Mouse (Mus musculus): ENCODE data around the gene Tcp11x2. TPM values are rescaled to one million over a fixed set of nuclear protein-coding genes. Genes with fewer than 3 reads are reported as not detected.

Tcp11x2 gene
- not detected in 2 replicates for polyA plus RNA-seq (2016; fragmentation: Nextera tagmentation; extraction: Ambion mirVana)

- Histone ChIP-seq H3K4me1 (no peaks in the 10 kb centered on the region), H3K4me3 (no peak within 1 kb of the TSS), H3K27me3 (no peaks in the 10 kb centered on the region), H3K9me3 (no peaks in the 10 kb centered on the region), H3K27ac (no peak within 1 kb of the TSS), H3K36me3 (no peaks in the 10 kb centered on the region), H3K9ac (no peak within 1 kb of the TSS), H3K4me2 (replicated peaks) (no peak within 1 kb of the TSS)
- no peak for ATAC-seq (ENCODE audit: insufficient number of reproducible peaks, insufficient read depth, low FRiP score, low TSS enrichment)
- WGBS: 85% methylated on average over 1 of the region's 1 CpGs
These were observed at the start of gene Tcp11x2 for GRCm38 (mm10) chrX:135693633-135694032. Tcp11x2 (minus strand) TSS chrX:135693790.

- Histone ChIP-seq H3K36me3 (no peaks in the 10 kb centered on the region), H3K4me3 (peak overlapping the region; percentile 57), H3K27ac (no peak overlapping the region), H3K9me3 (no peaks in the 10 kb centered on the region), H3K4me1 (no peaks in the 10 kb centered on the region), H3K4me2 (replicated peaks) (peak overlapping the region; percentile 57), H3K27me3 (no peaks in the 10 kb centered on the region), H3K9ac (peak overlapping the region; percentile 66)
- WGBS: 31% methylated on average over 7 of the region's 7 CpGs
- no peak for ATAC-seq (ENCODE audit: insufficient number of reproducible peaks, insufficient read depth, low FRiP score, low TSS enrichment)
These were observed 49.4 kb upstream of the Tcp11x2 start for GRCm38 (mm10) chrX:135743056-135743355.

GRCm38 (mm10) chrX:135742304-135743055, 48.9 kb upstream of the Tcp11x2 start, which contains the start of the genes Armcx5 and Gprasp1:
Armcx5 (plus strand) TSS chrX:135742733.
Gprasp1 (plus strand) TSS chrX:135742733.
- H3K9me3 ChIP-seq: no peaks in the 10 kb centered on the region
- H3K27me3 ChIP-seq: no peaks in the 10 kb centered on the region
- peak; percentile 93 for ATAC-seq (ENCODE audit: insufficient number of reproducible peaks, insufficient read depth, low FRiP score, low TSS enrichment)
- peak within 1 kb of the TSS; percentile 80 for H3K27ac ChIP-seq
- H3K4me1 ChIP-seq: no peaks in the 10 kb centered on the region
- H3K36me3 ChIP-seq: no peaks in the 10 kb centered on the region
- H3K4me3 ChIP-seq: peak within 1 kb of the TSS; percentile 57
- 16% methylated on average over 48 of the region's 48 CpGs for WGBS
- H3K9ac ChIP-seq: peak within 1 kb of the TSS; percentile 66
- H3K4me2 ChIP-seq (replicated peaks): peak within 1 kb of the TSS; percentile 57

- H3K9me3 ChIP-seq: no peaks in the 10 kb centered on the region
- H3K4me1 ChIP-seq: no peaks in the 10 kb centered on the region
- H3K4me2 ChIP-seq (replicated peaks): no peak overlapping the region
- no peak overlapping the region for H3K4me3 ChIP-seq
- no peak for ATAC-seq (ENCODE audit: insufficient number of reproducible peaks, insufficient read depth, low FRiP score, low TSS enrichment)
- 73% methylated on average over 2 of the region's 2 CpGs for WGBS
- H3K27me3 ChIP-seq: no peaks in the 10 kb centered on the region
- no peaks in the 10 kb centered on the region for H3K36me3 ChIP-seq
- H3K9ac ChIP-seq: no peak overlapping the region
- H3K27ac ChIP-seq: no peak overlapping the region
These were observed 45.3 kb upstream of the Tcp11x2 start for GRCm38 (mm10) chrX:135738730-135739520.

- H3K4me3 ChIP-seq: no peak within 1 kb of the TSS
- H3K36me3 ChIP-seq: no peaks in the 10 kb centered on the region
- H3K4me2 ChIP-seq (replicated peaks): no peak within 1 kb of the TSS
- WGBS: 82% methylated on average over 10 of the region's 10 CpGs
- H3K9ac ChIP-seq: no peak within 1 kb of the TSS
- H3K27ac ChIP-seq: no peak within 1 kb of the TSS
- H3K9me3 ChIP-seq: no peaks in the 10 kb centered on the region
- H3K4me1 ChIP-seq: no peaks in the 10 kb centered on the region
- no peak for ATAC-seq (ENCODE audit: insufficient number of reproducible peaks, insufficient read depth, low FRiP score, low TSS enrichment)
- peaks cover 2% of the 10 kb centered on the region; the same call in 1 of the 2 replicates for H3K27me3 ChIP-seq
These were observed 31.6 kb upstream of the Tcp11x2 start, which contains the start of gene Tmsb15a for GRCm38 (mm10) chrX:135725161-135725560. Tmsb15a (minus strand) TSS chrX:135725261.

- WGBS: 73% methylated on average over 2 of the region's 2 CpGs
- H3K9me3 ChIP-seq: no peaks in the 10 kb centered on the region
- no peak overlapping the region for H3K27ac ChIP-seq
- no peak for ATAC-seq (ENCODE audit: insufficient number of reproducible peaks, insufficient read depth, low FRiP score, low TSS enrichment)
- no peaks in the 10 kb centered on the region for H3K4me1 ChIP-seq
- no peaks in the 10 kb centered on the region for H3K27me3 ChIP-seq
- no peaks in the 10 kb centered on the region for H3K36me3 ChIP-seq
- H3K9ac ChIP-seq: no peak overlapping the region
- no peak overlapping the region for H3K4me2 ChIP-seq (replicated peaks)
- no peak overlapping the region for H3K4me3 ChIP-seq
These were observed 19.3 kb upstream of the Tcp11x2 start for GRCm38 (mm10) chrX:135712845-135713244.

GRCm38 (mm10) chrX:135704349-135704748, 10.8 kb upstream of the Tcp11x2 start:
- no peak overlapping the region for H3K9ac ChIP-seq
- H3K4me1 ChIP-seq: no peaks in the 10 kb centered on the region
- H3K27me3 ChIP-seq: 0 out of 2 replicates have a peak, but pooled peaks cover 3% of the 10 kb centered on the region
- H3K27ac ChIP-seq: no peak overlapping the region
- H3K9me3 ChIP-seq: no peaks in the 10 kb centered on the region
- no peak overlapping the region for H3K4me3 ChIP-seq
- no peaks in the 10 kb centered on the region for H3K36me3 ChIP-seq
- no peak for ATAC-seq (ENCODE audit: insufficient number of reproducible peaks, insufficient read depth, low FRiP score, low TSS enrichment)
- 54% methylated on average over 2 of the region's 2 CpGs for WGBS
- no peak overlapping the region for H3K4me2 ChIP-seq (replicated peaks)

- Histone ChIP-seq H3K9me3 (no peaks in the 10 kb centered on the region), H3K27me3 (0 out of 2 replicates have a peak, but pooled peaks cover 3% of the 10 kb centered on the region), H3K4me3 (no peak overlapping the region), H3K4me1 (no peaks in the 10 kb centered on the region), H3K9ac (no peak overlapping the region), H3K27ac (no peak overlapping the region), H3K36me3 (no peaks in the 10 kb centered on the region), H3K4me2 (replicated peaks) (no peak overlapping the region)
- 86% methylated on average over 1 of the region's 1 CpGs for WGBS
- no peak for ATAC-seq (ENCODE audit: insufficient number of reproducible peaks, insufficient read depth, low FRiP score, low TSS enrichment)
These were observed 9.5 kb upstream of the Tcp11x2 start for GRCm38 (mm10) chrX:135703111-135703510.

GRCm38 (mm10) chrX:135687802-135688201, 5.8 kb downstream of the Tcp11x2 start:
- no peak overlapping the region for H3K9ac ChIP-seq
- H3K36me3 ChIP-seq: no peaks in the 10 kb centered on the region
- H3K4me2 ChIP-seq (replicated peaks): no peak overlapping the region
- no peak for ATAC-seq (ENCODE audit: insufficient number of reproducible peaks, insufficient read depth, low FRiP score, low TSS enrichment)
- H3K4me1 ChIP-seq: no peaks in the 10 kb centered on the region
- no peaks in the 10 kb centered on the region for H3K9me3 ChIP-seq
- H3K27ac ChIP-seq: no peak overlapping the region
- H3K4me3 ChIP-seq: no peak overlapping the region
- H3K27me3 ChIP-seq: peaks cover 11% of the 10 kb centered on the region; the same call in 1 of the 2 replicates
- 80% methylated on average over 3 of the region's 3 CpGs for WGBS

GRCm38 (mm10) chrX:135681858-135682257, 11.7 kb downstream of the Tcp11x2 start:
- Histone ChIP-seq H3K36me3 (no peaks in the 10 kb centered on the region), H3K27me3 (peaks cover 3% of the 10 kb centered on the region; the same call in 1 of the 2 replicates), H3K9ac (no peak overlapping the region)

GRCm38 (mm10) chrX:135652173-135652772, 41.3 kb downstream of the Tcp11x2 start:
- no peaks in the 10 kb centered on the region for H3K36me3 ChIP-seq
- WGBS: 56% methylated on average over 9 of the region's 9 CpGs
- H3K4me3 ChIP-seq: no peak overlapping the region
- no peak overlapping the region for H3K9ac ChIP-seq
- ATAC-seq (ENCODE audit: insufficient number of reproducible peaks, insufficient read depth, low FRiP score, low TSS enrichment): no peak
- no peaks in the 10 kb centered on the region for H3K4me1 ChIP-seq
- no peak overlapping the region for H3K27ac ChIP-seq
- H3K4me2 ChIP-seq (replicated peaks): no peak overlapping the region
- H3K9me3 ChIP-seq: no peaks in the 10 kb centered on the region
- no peaks in the 10 kb centered on the region for H3K27me3 ChIP-seq

More at GRCm38 (mm10) chrX:135681858-135682257, 11.7 kb downstream of the Tcp11x2 start:
- H3K27ac ChIP-seq: no peak overlapping the region
- WGBS: 79% methylated on average over 2 of the region's 2 CpGs
- no peak overlapping the region for H3K4me2 ChIP-seq (replicated peaks)
- H3K4me1 ChIP-seq: no peaks in the 10 kb centered on the region
- ATAC-seq (ENCODE audit: insufficient number of reproducible peaks, insufficient read depth, low FRiP score, low TSS enrichment): no peak
- H3K9me3 ChIP-seq: no peaks in the 10 kb centered on the region
- H3K4me3 ChIP-seq: no peak overlapping the region

Measured in embryonic facial prominence, embryonic 12.5 days (tissue).